8 mouse cellular contexts compared by ENCODE assay signal in the genomic region with DNA sequence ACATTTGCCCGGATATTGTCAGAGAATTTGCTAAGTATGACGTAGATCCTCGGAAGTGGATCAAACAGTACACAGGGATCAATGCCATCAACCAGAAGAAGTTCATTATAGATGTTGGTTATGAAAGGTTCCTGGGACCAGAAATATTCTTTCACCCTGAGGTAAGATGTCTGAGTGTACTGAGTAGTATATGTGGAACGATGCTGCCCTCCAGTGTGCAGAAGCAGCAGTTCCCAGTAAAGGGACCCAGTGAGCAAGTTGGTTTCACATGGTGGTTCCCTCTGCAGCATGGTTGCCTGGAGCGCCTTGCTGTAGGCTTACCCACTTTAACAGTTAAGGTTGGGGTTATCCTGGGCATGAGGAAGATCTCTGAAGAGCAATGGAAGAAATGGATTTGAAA.
A peak's percentile ranks its signal among the peaks of the same experiment; 100 is the strongest.
DNase-seq lines count a peak whose midpoint lies in the region; ATAC-seq and TF ChIP-seq lines count a peak whose summit lies in the region.

No protein-coding gene starts in this region.

- 79% methylated on average over 5 of the region's 5 CpGs for WGBS in forebrain, embryonic 12.5 days
- WGBS in hindbrain, embryonic 14.5 days = 75% methylated on average over 5 of the region's 5 CpGs
- 68% methylated on average over 5 of the region's 5 CpGs for WGBS in midbrain, postnatal 0 days

- peak; percentile 67 for ATAC-seq in forebrain, embryonic 12.5 days (ENCODE audit: low FRiP score)
- ATAC-seq in hindbrain, embryonic 14.5 days (ENCODE audit: low FRiP score) = peak; percentile 82
- peak; percentile 81 for ATAC-seq in midbrain, postnatal 0 days (ENCODE audit: low FRiP score)

- intact Hi-C loops in left cerebral cortex, adult 2 months (cut with DNase I) = loop anchor here (1.0 to 10.0 kb wide), 3 partner anchors 73 to 411 kb away; partner anchors contain the start of gene Actr3b

- peak; percentile 73 for DNase-seq in 3T3-L1 (ENCODE audit: low read depth, low spot score)
- DNase-seq in c-Kit-positive CD71-positive TER-119-positive erythroid progenitor cells, embryonic 14.5 days (ENCODE audit: low spot score) = peak; percentile 2
- DNase-seq in hindbrain, embryonic 14.5 days (ENCODE audit: low spot score) = peak; percentile 76
- peak; percentile 57 for DNase-seq in left cerebral cortex, adult 2 months (ENCODE audit: extremely low spot score in 1 of 2, low spot score in 2 of 2)
- peak; percentile 75 for DNase-seq in midbrain, postnatal 0 days (ENCODE audit: low spot score)
- peak; percentile 9 to 12 for DNase-seq in thymus, postnatal 36 days

- no peak overlapping the region for H3K4me3 ChIP-seq in E14TG2a.4 (replicated peaks; ENCODE audit: low read length)
- no peak overlapping the region for H3K4me3 ChIP-seq in forebrain, embryonic 12.5 days (replicated peaks)
- H3K4me3 ChIP-seq in hindbrain, embryonic 14.5 days (replicated peaks; ENCODE audit: low read length) = no peak overlapping the region
- no peak overlapping the region for H3K4me3 ChIP-seq in left cerebral cortex, adult 2 months
- H3K4me3 ChIP-seq in midbrain, postnatal 0 days (ENCODE audit: low read depth, low read length) = no peak overlapping the region

- H3K36me3 ChIP-seq in E14TG2a.4 (ENCODE audit: insufficient read depth, low read length) = peaks cover 23% of the 10 kb centered on the region
- no peaks in the 10 kb centered on the region for H3K36me3 ChIP-seq in forebrain, embryonic 12.5 days (replicated peaks)
- H3K36me3 ChIP-seq in hindbrain, embryonic 14.5 days (replicated peaks; ENCODE audit: control insufficient read depth, insufficient read depth) = no peaks in the 10 kb centered on the region
- 0 out of 2 replicates have a peak, but pooled peaks cover 5% of the 10 kb centered on the region for H3K36me3 ChIP-seq in midbrain, postnatal 0 days (ENCODE audit: insufficient read depth, low read length)

- H3K9ac ChIP-seq in forebrain, embryonic 12.5 days = no peak overlapping the region
- H3K9ac ChIP-seq in hindbrain, embryonic 14.5 days = no peak overlapping the region
- no peak overlapping the region for H3K9ac ChIP-seq in midbrain, postnatal 0 days (replicated peaks; ENCODE audit: low read length, poor library complexity, severe bottlenecking)

- no peaks in the 10 kb centered on the region for H3K4me1 ChIP-seq in E14TG2a.4 (replicated peaks; ENCODE audit: low read depth, low read length)
- peaks cover 10% of the 10 kb centered on the region; the same call in 1 of the 2 replicates for H3K4me1 ChIP-seq in forebrain, embryonic 12.5 days
- no peaks in the 10 kb centered on the region for H3K4me1 ChIP-seq in hindbrain, embryonic 14.5 days (replicated peaks; ENCODE audit: control insufficient read depth, insufficient read depth, low read length)
- no peaks in the 10 kb centered on the region for H3K4me1 ChIP-seq in midbrain, postnatal 0 days (ENCODE audit: insufficient read depth, low read length)

- H3K4me2 ChIP-seq in forebrain, embryonic 12.5 days = no peak overlapping the region
- H3K4me2 ChIP-seq in hindbrain, embryonic 14.5 days (replicated peaks) = no peak overlapping the region
- H3K4me2 ChIP-seq in midbrain, postnatal 0 days (ENCODE audit: low read depth, low read length, poor library complexity, severe bottlenecking) = no peak overlapping the region

- peaks cover 5% of the 10 kb centered on the region; the same call in 1 of the 2 replicates for H3K9me3 ChIP-seq in E14TG2a.4 (ENCODE audit: low read length)
- no peaks in the 10 kb centered on the region for H3K9me3 ChIP-seq in forebrain, embryonic 12.5 days
- no peaks in the 10 kb centered on the region for H3K9me3 ChIP-seq in hindbrain, embryonic 14.5 days (ENCODE audit: control insufficient read depth, low read length)
- no peaks in the 10 kb centered on the region for H3K9me3 ChIP-seq in midbrain, postnatal 0 days (ENCODE audit: low read length)

- peak; percentile 36; the same call in 1 of the 2 replicates for TF ChIP-seq CTCF in E14TG2a.4 (conservative IDR thresholded peaks at IDR 0.05; ENCODE audit: low read length)
- TF ChIP-seq CTCF in left cerebral cortex, adult 2 months (IDR thresholded peaks at IDR 0.05) = peak; percentile 81
- peak; percentile 94 for TF ChIP-seq CTCF in midbrain, postnatal 0 days (IDR thresholded peaks at IDR 0.05)

- no peak overlapping the region for H3K27ac ChIP-seq in forebrain, embryonic 12.5 days
- H3K27ac ChIP-seq in hindbrain, embryonic 14.5 days = no peak overlapping the region
- H3K27ac ChIP-seq in left cerebral cortex, adult 2 months = no peak overlapping the region
- H3K27ac ChIP-seq in midbrain, postnatal 0 days (ENCODE audit: low read depth, low read length) = no peak overlapping the region

- no peaks in the 10 kb centered on the region for H3K27me3 ChIP-seq in E14TG2a.4 (ENCODE audit: insufficient read depth, low read length)
- no peaks in the 10 kb centered on the region for H3K27me3 ChIP-seq in forebrain, embryonic 12.5 days
- no peaks in the 10 kb centered on the region for H3K27me3 ChIP-seq in hindbrain, embryonic 14.5 days (ENCODE audit: control insufficient read depth, insufficient read depth, low read length)
- H3K27me3 ChIP-seq in midbrain, postnatal 0 days (ENCODE audit: insufficient read depth, low read length) = no peaks in the 10 kb centered on the region

Comparison
In these comparisons a context has a peak if more than half of its experiments do, and no peak if none do; other contexts are left out.
1. DNase-seq: peak in every context shown above with its lines; median percentile 76 in hindbrain, embryonic 14.5 days; 75 in midbrain, postnatal 0 days; 73 in 3T3-L1; 57 in left cerebral cortex, adult 2 months; 10 in thymus, postnatal 36 days; 2 in c-Kit-positive CD71-positive TER-119-positive erythroid progenitor cells, embryonic 14.5 days.
2. CTCF ChIP-seq: peak in every context shown above with its lines; median percentile 94 in midbrain, postnatal 0 days; 81 in left cerebral cortex, adult 2 months; 36 in E14TG2a.4.